Mouse (Mus musculus): Measurements from ENCODE around the gene Metrn. TPM values are rescaled to one million over a fixed set of nuclear protein-coding genes. Genes with fewer than 3 reads are reported as not detected.
A peak's percentile ranks its signal among the peaks of the same experiment; 100 is the strongest.

Gene Metrn
- polyA plus RNA-seq, 1 experiment, result 44.4 TPM

DNA sequence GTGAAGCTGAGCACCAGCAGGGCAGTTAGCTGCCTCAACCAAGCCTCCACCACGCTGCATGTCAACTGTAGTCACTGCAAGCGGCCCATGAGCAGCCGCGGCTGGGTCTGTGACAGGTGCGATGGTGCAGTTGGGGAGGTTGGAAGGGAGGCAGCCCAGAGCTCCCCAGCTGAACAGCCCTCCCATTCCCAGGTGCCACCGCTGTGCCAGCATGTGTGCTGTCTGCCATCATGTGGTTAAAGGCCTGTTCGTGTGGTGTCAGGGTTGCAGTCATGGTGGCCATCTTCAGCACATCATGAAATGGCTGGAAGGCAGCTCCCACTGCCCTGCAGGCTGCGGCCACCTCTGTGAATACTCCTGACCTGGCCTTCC lies 31.3 kb upstream of the Metrn start:
- Histone ChIP-seq H3K79me2 (ENCODE audit: control insufficient read depth, insufficient read depth) (peaks cover 23% of the 10 kb centered on the region), H3K27me3 (ENCODE audit: control insufficient read depth, insufficient read depth, insufficient read length) (no peaks in the 10 kb centered on the region), H3K4me2 (ENCODE audit: low read depth) (peak overlapping the region; percentile 62), H3K4me3 (peak overlapping the region; percentile 32), H3K36me3 (ENCODE audit: control insufficient read depth, insufficient read depth) (no peaks in the 10 kb centered on the region), H3ac (ENCODE audit: control insufficient read depth, insufficient read length) (no peak overlapping the region)
- TF ChIP-seq MAX (IDR thresholded peaks at IDR 0.05; ENCODE audit: low read depth) (no peak), POLR2AphosphoS2 (IDR thresholded peaks at IDR 0.05; ENCODE audit: insufficient read length, low read depth) (peak; percentile 74), MYOG (IDR thresholded peaks at IDR 0.05; ENCODE audit: control insufficient read depth in 1 of 3, insufficient read depth in 1 of 3, insufficient read length in 2 of 3, low read depth in 2 of 3) (peak in 2 of 3 experiments; percentile 12 to 54), SRF (IDR thresholded peaks at IDR 0.05; ENCODE audit: control insufficient read depth, insufficient read length, low read depth) (no peak), MYOD1 (IDR thresholded peaks at IDR 0.05; ENCODE audit: control insufficient read depth in 1 of 3, insufficient read length in 2 of 3, low read depth in 2 of 3) (peak in 1 of 3 experiments; percentile 3), REST (IDR thresholded peaks at IDR 0.05; ENCODE audit: insufficient read depth, insufficient read length) (no peak)

DNA sequence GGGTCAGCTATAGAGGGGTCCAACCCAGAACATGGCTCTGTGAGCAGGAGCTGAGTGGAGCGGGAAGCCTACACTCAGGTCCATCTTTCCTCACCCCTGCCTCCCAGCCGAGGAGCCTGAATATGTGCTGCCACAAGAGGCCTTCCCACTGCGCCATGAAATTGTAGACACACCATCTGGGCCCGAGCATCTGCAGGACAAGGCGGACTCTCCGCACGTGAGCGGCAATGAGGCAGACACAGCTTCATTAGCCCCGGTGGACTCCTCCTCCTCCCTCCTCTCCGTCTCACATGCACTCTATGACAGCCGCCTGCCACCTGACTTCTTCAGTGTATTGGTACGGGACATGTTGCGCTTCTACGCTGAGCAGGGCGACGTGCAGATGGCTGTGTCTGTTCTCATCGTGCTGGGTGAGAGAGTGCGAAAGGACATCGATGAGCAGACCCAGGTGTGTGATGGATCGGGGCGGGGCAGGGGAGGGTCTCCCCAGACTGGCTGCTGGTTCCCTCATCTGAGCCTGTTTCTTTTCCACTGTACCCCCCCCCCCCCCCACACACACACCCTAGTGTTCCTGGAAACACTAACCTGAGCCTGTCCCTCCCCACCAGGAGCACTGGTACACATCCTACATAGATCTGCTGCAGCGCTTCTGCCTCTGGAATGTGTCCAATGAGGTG lies 30.7 kb upstream of the Metrn start:
- Histone ChIP-seq H3K36me3 (ENCODE audit: control insufficient read depth, insufficient read depth) (no peaks in the 10 kb centered on the region), H3K4me2 (ENCODE audit: low read depth) (no peak overlapping the region), H3K79me2 (ENCODE audit: control insufficient read depth, insufficient read depth) (peaks cover 23% of the 10 kb centered on the region), H3K4me3 (no peak overlapping the region), H3K27me3 (ENCODE audit: control insufficient read depth, insufficient read depth, insufficient read length) (no peaks in the 10 kb centered on the region), H3ac (ENCODE audit: control insufficient read depth, insufficient read length) (no peak overlapping the region)
- TF ChIP-seq REST (IDR thresholded peaks at IDR 0.05; ENCODE audit: insufficient read depth, insufficient read length) (no peak), USF1 (IDR thresholded peaks at IDR 0.05; ENCODE audit: low read depth) (no peak), CEBPB (IDR thresholded peaks at IDR 0.05; ENCODE audit: insufficient read depth, poor library complexity, severe bottlenecking) (no peak), TCF3 (IDR thresholded peaks at IDR 0.05; ENCODE audit: insufficient read length, low read depth) (no peak), POLR2AphosphoS2 (IDR thresholded peaks at IDR 0.05; ENCODE audit: insufficient read length, low read depth) (no peak), MAX (IDR thresholded peaks at IDR 0.05; ENCODE audit: low read depth) (no peak), SRF (IDR thresholded peaks at IDR 0.05; ENCODE audit: control insufficient read depth, insufficient read length, low read depth) (no peak), E2F4 (IDR thresholded peaks at IDR 0.05; ENCODE audit: insufficient read depth) (no peak), POLR2A (IDR thresholded peaks at IDR 0.05; ENCODE audit: insufficient read length, low read depth) (no peak), MYOG (IDR thresholded peaks at IDR 0.05; ENCODE audit: control insufficient read depth in 1 of 3, insufficient read depth in 1 of 3, insufficient read length in 2 of 3, low read depth in 2 of 3) (no peak), TCF12 (IDR thresholded peaks at IDR 0.05; ENCODE audit: insufficient read depth, poor library complexity, severe bottlenecking) (no peak), MYOD1 (IDR thresholded peaks at IDR 0.05; ENCODE audit: control insufficient read depth in 1 of 3, insufficient read length in 2 of 3, low read depth in 2 of 3) (no peak)

DNA sequence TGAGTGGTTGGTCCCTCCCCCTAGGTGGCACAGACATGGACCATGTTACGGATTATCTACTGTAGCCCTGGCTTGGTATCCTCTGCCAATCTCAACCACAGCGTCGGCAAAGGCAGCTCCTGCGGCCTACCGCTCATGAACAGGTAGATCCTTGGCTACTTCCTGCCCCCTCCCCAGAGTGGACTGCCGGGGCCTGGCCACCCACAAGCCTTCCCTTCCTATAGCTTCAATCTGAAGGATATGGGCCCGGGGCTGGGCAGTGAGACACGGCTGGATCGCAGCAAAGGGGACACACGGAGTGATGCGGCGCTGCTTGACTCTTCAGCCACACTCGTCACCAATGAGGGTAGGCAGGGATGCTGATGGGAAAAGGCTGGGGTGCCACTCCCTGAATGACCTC lies 30.1 kb upstream of the Metrn start:
- H3K36me3 ChIP-seq (ENCODE audit: control insufficient read depth, insufficient read depth), result no peaks in the 10 kb centered on the region
- no peak overlapping the region for H3ac ChIP-seq (ENCODE audit: control insufficient read depth, insufficient read length)
- no peaks in the 10 kb centered on the region for H3K27me3 ChIP-seq (ENCODE audit: control insufficient read depth, insufficient read depth, insufficient read length)
- peaks cover 19% of the 10 kb centered on the region for H3K79me2 ChIP-seq (ENCODE audit: control insufficient read depth, insufficient read depth)
- no peak overlapping the region for H3K4me2 ChIP-seq (ENCODE audit: low read depth)
- H3K4me3 ChIP-seq, result no peak overlapping the region
- TF ChIP-seq MYOD1 (IDR thresholded peaks at IDR 0.05; ENCODE audit: control insufficient read depth in 1 of 3, insufficient read length in 2 of 3, low read depth in 2 of 3), result no peak
- no peak for TF ChIP-seq TCF3 (IDR thresholded peaks at IDR 0.05; ENCODE audit: insufficient read length, low read depth)
- no peak for TF ChIP-seq USF1 (IDR thresholded peaks at IDR 0.05; ENCODE audit: low read depth)

DNA sequence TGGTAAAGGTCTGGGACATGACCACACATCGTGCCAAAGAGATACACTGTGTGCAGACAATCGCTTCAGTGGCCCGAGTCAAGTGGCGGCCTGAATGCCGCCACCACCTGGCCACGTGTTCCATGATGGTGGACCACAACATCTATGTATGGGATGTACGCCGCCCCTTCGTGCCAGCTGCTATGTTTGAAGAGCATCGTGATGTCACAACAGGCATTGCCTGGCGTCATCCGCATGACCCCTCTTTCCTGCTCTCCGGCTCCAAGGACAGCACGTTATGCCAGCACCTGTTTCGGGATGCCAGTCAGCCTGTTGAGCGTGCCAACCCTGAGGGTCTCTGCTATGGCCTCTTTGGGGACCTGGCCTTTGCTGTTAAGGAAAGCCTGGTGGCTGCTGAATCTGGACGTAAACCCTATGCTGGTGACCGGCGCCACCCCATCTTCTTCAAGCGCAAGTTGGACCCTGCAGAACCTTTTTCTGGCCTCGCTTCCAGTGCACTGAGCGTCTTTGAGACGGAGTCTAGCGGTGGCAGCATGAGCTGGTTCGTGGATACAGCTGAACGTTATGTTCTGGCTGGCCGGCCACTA lies 29.1 kb upstream of the Metrn start:
- no peak overlapping the region for H3K4me3 ChIP-seq
- H3K36me3 ChIP-seq (ENCODE audit: control insufficient read depth, insufficient read depth), result no peaks in the 10 kb centered on the region
- no peak overlapping the region for H3K4me2 ChIP-seq (ENCODE audit: low read depth)
- TF ChIP-seq MYOD1 (IDR thresholded peaks at IDR 0.05; ENCODE audit: control insufficient read depth in 1 of 3, insufficient read length in 2 of 3, low read depth in 2 of 3) (no peak), REST (IDR thresholded peaks at IDR 0.05; ENCODE audit: insufficient read depth, insufficient read length) (no peak), MAX (IDR thresholded peaks at IDR 0.05; ENCODE audit: low read depth) (no peak), SRF (IDR thresholded peaks at IDR 0.05; ENCODE audit: control insufficient read depth, insufficient read length, low read depth) (no peak), POLR2A (IDR thresholded peaks at IDR 0.05; ENCODE audit: insufficient read length, low read depth) (no peak), USF1 (IDR thresholded peaks at IDR 0.05; ENCODE audit: low read depth) (no peak), E2F4 (IDR thresholded peaks at IDR 0.05; ENCODE audit: insufficient read depth) (no peak), TCF3 (IDR thresholded peaks at IDR 0.05; ENCODE audit: insufficient read length, low read depth) (no peak), TCF12 (IDR thresholded peaks at IDR 0.05; ENCODE audit: insufficient read depth, poor library complexity, severe bottlenecking) (no peak), POLR2AphosphoS2 (IDR thresholded peaks at IDR 0.05; ENCODE audit: insufficient read length, low read depth) (no peak), CEBPB (IDR thresholded peaks at IDR 0.05; ENCODE audit: insufficient read depth, poor library complexity, severe bottlenecking) (no peak), MYOG (IDR thresholded peaks at IDR 0.05; ENCODE audit: control insufficient read depth in 1 of 3, insufficient read depth in 1 of 3, insufficient read length in 2 of 3, low read depth in 2 of 3) (no peak)
- no peak overlapping the region for H3ac ChIP-seq (ENCODE audit: control insufficient read depth, insufficient read length)
- H3K79me2 ChIP-seq (ENCODE audit: control insufficient read depth, insufficient read depth), result peaks cover 10% of the 10 kb centered on the region
- H3K27me3 ChIP-seq (ENCODE audit: control insufficient read depth, insufficient read depth, insufficient read length), result no peaks in the 10 kb centered on the region

DNA sequence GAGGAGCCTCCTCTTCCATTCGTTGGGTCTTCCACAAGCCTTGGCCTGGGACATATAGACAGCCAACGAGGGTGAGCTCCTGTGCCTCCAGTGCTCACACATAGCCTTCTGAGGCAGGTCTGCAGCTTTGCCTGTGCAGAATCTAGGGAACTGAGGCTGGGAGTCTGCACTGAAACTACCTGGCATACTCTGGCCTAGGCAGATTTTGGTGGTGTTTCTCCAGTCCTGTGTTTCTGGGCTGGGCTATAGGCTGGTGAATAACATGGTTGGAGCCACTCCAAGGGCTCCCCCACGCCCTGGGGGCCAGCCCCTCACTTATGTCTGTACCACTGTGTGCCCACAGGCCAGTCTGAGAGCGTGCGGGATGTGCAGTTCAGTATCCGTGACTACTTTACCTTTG lies 28.4 kb upstream of the Metrn start:
- Histone ChIP-seq H3K79me2 (ENCODE audit: control insufficient read depth, insufficient read depth) (peaks cover 6% of the 10 kb centered on the region), H3K36me3 (ENCODE audit: control insufficient read depth, insufficient read depth) (no peaks in the 10 kb centered on the region), H3ac (ENCODE audit: control insufficient read depth, insufficient read length) (no peak overlapping the region), H3K4me2 (ENCODE audit: low read depth) (no peak overlapping the region), H3K27me3 (ENCODE audit: control insufficient read depth, insufficient read depth, insufficient read length) (no peaks in the 10 kb centered on the region), H3K4me3 (no peak overlapping the region)
- TF ChIP-seq REST (IDR thresholded peaks at IDR 0.05; ENCODE audit: insufficient read depth, insufficient read length), result no peak
- TF ChIP-seq SRF (IDR thresholded peaks at IDR 0.05; ENCODE audit: control insufficient read depth, insufficient read length, low read depth), result no peak
- TF ChIP-seq POLR2A (IDR thresholded peaks at IDR 0.05; ENCODE audit: insufficient read length, low read depth), result no peak
- no peak for TF ChIP-seq E2F4 (IDR thresholded peaks at IDR 0.05; ENCODE audit: insufficient read depth)
- TF ChIP-seq TCF3 (IDR thresholded peaks at IDR 0.05; ENCODE audit: insufficient read length, low read depth), result no peak
- TF ChIP-seq MAX (IDR thresholded peaks at IDR 0.05; ENCODE audit: low read depth), result no peak
- no peak for TF ChIP-seq TCF12 (IDR thresholded peaks at IDR 0.05; ENCODE audit: insufficient read depth, poor library complexity, severe bottlenecking)
- TF ChIP-seq USF1 (IDR thresholded peaks at IDR 0.05; ENCODE audit: low read depth), result no peak
